Comparison of ENCODE assay signal across 8 mouse cellular contexts in genomic region chr12:110845131-110845880, GRCm38 (mm10). TPM values are rescaled to one million over a fixed set of nuclear protein-coding genes. Genes with fewer than 3 reads are reported as not detected.
A peak's percentile ranks its signal among the peaks of the same experiment; 100 is the strongest.
DNase-seq lines count a peak whose midpoint lies in the region; ATAC-seq and TF ChIP-seq lines count a peak whose summit lies in the region.

No protein-coding gene starts in this region.

- peak; percentile 8; the same call in 1 of the 2 replicates for ATAC-seq in cerebellum, adult (ENCODE audit: insufficient number of reproducible peaks, low FRiP score, low TSS enrichment)
- peak; percentile 77 for ATAC-seq in forebrain, embryonic 13.5 days
- peak; percentile 46; the same call in 1 of the 2 replicates for ATAC-seq in neural tube, embryonic 15.5 days (ENCODE audit: low FRiP score)

- H3K4me3 ChIP-seq in CH12.LX (replicated peaks in 1 of 3; ENCODE audit: low read depth in 2 of 3, low read length in 2 of 3, poor library complexity in 1 of 3) = peak overlapping the region; percentile 61 to 68 (median 64)
- H3K4me3 ChIP-seq in forebrain, embryonic 13.5 days = peak overlapping the region; percentile 43
- peak overlapping the region; percentile 41 for H3K4me3 ChIP-seq in neural tube, embryonic 15.5 days (replicated peaks)

- 1% methylated on average over 36 of the region's 36 CpGs for WGBS in forebrain, embryonic 13.5 days
- under 1% methylated on average over 36 of the region's 36 CpGs for WGBS in neural tube, embryonic 15.5 days

- DNase-seq in CH12.LX (ENCODE audit: extremely low read depth) = peak; percentile 97
- peak; percentile 95 for DNase-seq in heart, postnatal 10 days
- peak; percentile 85 for DNase-seq in layer of hippocampus, adult 11-12 months (ENCODE audit: low spot score)
- DNase-seq in lung, adult 18-20 months = peak; percentile 94 to 96
- peak; percentile 45 to 58 for DNase-seq in thymus, adult 18-20 months

- peak overlapping the region; percentile 82 for H3K4me2 ChIP-seq in CH12.LX (ENCODE audit: insufficient read depth, low read depth, poor library complexity, severe bottlenecking)
- H3K4me2 ChIP-seq in forebrain, embryonic 13.5 days = peak overlapping the region; percentile 63
- H3K4me2 ChIP-seq in neural tube, embryonic 15.5 days = peak overlapping the region; percentile 65

- no peaks in the 10 kb centered on the region for H3K79me2 ChIP-seq in CH12.LX (replicated peaks; ENCODE audit: control insufficient read depth, extremely low read depth, insufficient read depth, poor library complexity, severe bottlenecking)

- H3K9ac ChIP-seq in CH12.LX (ENCODE audit: insufficient read depth, low read depth) = peak overlapping the region; percentile 66; the same call in 1 of the 2 replicates
- H3K9ac ChIP-seq in forebrain, embryonic 13.5 days = peak overlapping the region; percentile 53
- peak overlapping the region; percentile 24 for H3K9ac ChIP-seq in neural tube, embryonic 15.5 days (replicated peaks)

- intact Hi-C loops in heart, postnatal 10 days (cut with DNase I) = loop anchor here (2.0 to 10.0 kb wide), 3 partner anchors 107 to 181 kb away; no protein-coding TSS in a partner anchor

- no peak for TF ChIP-seq RAD21 in CH12.LX (IDR thresholded peaks at IDR 0.05; ENCODE audit: low read depth, low read length)

- TF ChIP-seq CTCF in CH12.LX (conservative IDR thresholded peaks at IDR 0.05 in 1 of 2, IDR thresholded peaks at IDR 0.05 in 1 of 2; ENCODE audit: low read depth in 2 of 2, low read length in 2 of 2) = no peak

- peaks cover 3 to 28% of the 10 kb centered on the region in 2 experiments; a peak in 2 of 4 replicates for H3K4me1 ChIP-seq in CH12.LX (ENCODE audit: control insufficient read depth in 1 of 2, insufficient read depth in 2 of 2)
- H3K4me1 ChIP-seq in forebrain, embryonic 13.5 days = peaks cover 29% of the 10 kb centered on the region
- peaks cover 29% of the 10 kb centered on the region for H3K4me1 ChIP-seq in neural tube, embryonic 15.5 days

- peak; percentile 44; the same call in 1 of the 2 replicates for TF ChIP-seq POLR2A in CH12.LX (IDR thresholded peaks at IDR 0.05; ENCODE audit: low read depth, low read length)

- H3K36me3 ChIP-seq in CH12.LX (replicated peaks in 1 of 2; ENCODE audit: control insufficient read depth in 1 of 2, insufficient read depth in 1 of 2, low read length in 1 of 2) = no peaks in the 10 kb centered on the region
- H3K36me3 ChIP-seq in forebrain, embryonic 13.5 days (ENCODE audit: poor library complexity, severe bottlenecking) = no peaks in the 10 kb centered on the region
- H3K36me3 ChIP-seq in neural tube, embryonic 15.5 days = no peaks in the 10 kb centered on the region

- dilution Hi-C loops in CH12.LX (cut with MboI; ENCODE audit: extremely low pct_ligation_motif_present, extremely low pct_unique_long_range_greater_than_20kb, low sequenced_read_pairs) = no loop called here

- no peaks in the 10 kb centered on the region for H3K27me3 ChIP-seq in CH12.LX (replicated peaks)
- H3K27me3 ChIP-seq in forebrain, embryonic 13.5 days = peaks cover 42% of the 10 kb centered on the region
- H3K27me3 ChIP-seq in neural tube, embryonic 15.5 days (replicated peaks) = peaks cover 32% of the 10 kb centered on the region

- H3K9me3 ChIP-seq in CH12.LX (replicated peaks; ENCODE audit: low read length) = no peaks in the 10 kb centered on the region
- no peaks in the 10 kb centered on the region for H3K9me3 ChIP-seq in forebrain, embryonic 13.5 days (replicated peaks)
- H3K9me3 ChIP-seq in neural tube, embryonic 15.5 days (replicated peaks) = no peaks in the 10 kb centered on the region

- TF ChIP-seq EP300 in CH12.LX (IDR thresholded peaks at IDR 0.05; ENCODE audit: low read length) = no peak

- H3K27ac ChIP-seq in CH12.LX (ENCODE audit: insufficient read depth, low read depth) = peak overlapping the region; percentile 40; the same call in 1 of the 2 replicates
- H3K27ac ChIP-seq in forebrain, embryonic 13.5 days = no peak overlapping the region
- H3K27ac ChIP-seq in neural tube, embryonic 15.5 days (replicated peaks) = peak overlapping the region; percentile 41; the same call in 1 of the 2 replicates

- in situ Hi-C loops in CH12.LX (cut with MboI; ENCODE audit: low pct_ligation_motif_present, low pct_unique_long_range_greater_than_20kb, low sequenced_read_pairs) = loop anchor here (10.0 kb wide), 1 partner anchor 111 kb away; the partner anchor contains the start of gene Wdr20

TF ChIP-seq in CH12.LX, 34 proteins besides CTCF, POLR2A, EP300 and RAD21:
- TF ChIP-seq ZMIZ1 (IDR thresholded peaks at IDR 0.05; ENCODE audit: low read depth, low read length) (no peak), JUN (IDR thresholded peaks at IDR 0.05; ENCODE audit: insufficient read depth, low read depth, low read length) (no peak), TCF12 (IDR thresholded peaks at IDR 0.05; ENCODE audit: low read depth, low read length) (0 out of 2 replicates have a peak, but pooled peaks have one; percentile 22), USF1 (IDR thresholded peaks at IDR 0.05; ENCODE audit: low read depth, low read length) (no peak), MXI1 (IDR thresholded peaks at IDR 0.05; ENCODE audit: low read depth, low read length) (no peak), ZC3H11A (IDR thresholded peaks at IDR 0.05; ENCODE audit: low read depth, low read length) (no peak), JUND (conservative IDR thresholded peaks at IDR 0.05; ENCODE audit: low read depth, low read length) (no peak), USF2 (conservative IDR thresholded peaks at IDR 0.05; ENCODE audit: low read depth, low read length) (no peak), RCOR1 (conservative IDR thresholded peaks at IDR 0.05; ENCODE audit: low read depth, low read length) (no peak), ELF1 (IDR thresholded peaks at IDR 0.05; ENCODE audit: low read depth, low read length) (peak; percentile 98), KAT2A (IDR thresholded peaks at IDR 0.05; ENCODE audit: insufficient replicate concordance, low read length) (peak; percentile 73; the same call in 1 of the 2 replicates), MEF2A (IDR thresholded peaks at IDR 0.05; ENCODE audit: borderline replicate concordance, low read depth, low read length) (0 out of 2 replicates have a peak, but pooled peaks have one; percentile 15), TBP (conservative IDR thresholded peaks at IDR 0.05; ENCODE audit: low read depth, low read length) (peak; percentile 99), POLR2AphosphoS2 (IDR thresholded peaks at IDR 0.05; ENCODE audit: low read depth, low read length) (no peak), MAZ (IDR thresholded peaks at IDR 0.05; ENCODE audit: low read depth, low read length) (0 out of 2 replicates have a peak, but pooled peaks have one; percentile 3), E2F4 (IDR thresholded peaks at IDR 0.05; ENCODE audit: insufficient replicate concordance, low read depth, low read length) (peak; percentile 70; the same call in 1 of the 2 replicates), SMC3 (IDR thresholded peaks at IDR 0.05; ENCODE audit: low read depth, low read length) (no peak), UBTF (IDR thresholded peaks at IDR 0.05; ENCODE audit: low read depth, low read length) (no peak), NELFE (IDR thresholded peaks at IDR 0.05; ENCODE audit: low read depth, low read length) (no peak), ETS1 (conservative IDR thresholded peaks at IDR 0.05; ENCODE audit: low read depth, low read length) (no peak), PAX5 (IDR thresholded peaks at IDR 0.05; ENCODE audit: low read length) (no peak), SIN3A (IDR thresholded peaks at IDR 0.05; ENCODE audit: low read length) (peak; percentile 15; the same call in 1 of the 2 replicates), CHD1 (IDR thresholded peaks at IDR 0.05; ENCODE audit: low read depth, low read length) (no peak), BHLHE40 (IDR thresholded peaks at IDR 0.05; ENCODE audit: low read depth, low read length) (no peak; the same call in 1 of the 2 replicates), MAFK (IDR thresholded peaks at IDR 0.05; ENCODE audit: insufficient replicate concordance, low read length) (peak; percentile 94), CHD2 (IDR thresholded peaks at IDR 0.05; ENCODE audit: low read length) (no peak), IRF4 (IDR thresholded peaks at IDR 0.05; ENCODE audit: low read depth, low read length) (no peak), NRF1 (IDR thresholded peaks at IDR 0.05; ENCODE audit: low read depth, low read length) (peak; percentile 71)
TF ChIP-seq in CH12.LX: peak in this region for 10.

RNA-seq across cellular contexts. Expression of gene Mok, which starts 4.6 kb away (rescaled TPM):
- total RNA-seq in CH12.LX (2012; rRNA removed) = 5.5 and 9.8 TPM in 2 replicates
- 5.8 and 7.1 TPM in 2 replicates for total RNA-seq in CH12.LX (2014; rRNA removed)
- polyA plus RNA-seq in CH12.LX (2012; ENCODE audit: insufficient read length, low read depth) = 9.1 and 11.0 TPM in 2 replicates
- polyA plus RNA-seq in forebrain, embryonic 13.5 days (2015; fragmentation: Nextera tagmentation; extraction: Ambion mirVana) = 11.6 and 13.1 TPM in 2 replicates
- under 1 TPM; 0.57 to 0.62 TPM for total RNA-seq in heart, postnatal 10 days (2021)
- polyA plus RNA-seq in neural tube, embryonic 15.5 days (2015; fragmentation: Nextera tagmentation; extraction: Ambion mirVana) = 10.8 and 12.3 TPM in 2 replicates

RNA-seq across cellular contexts. Expression of gene Zfp839, which starts 4.7 kb away (rescaled TPM):
- total RNA-seq in CH12.LX (2012; rRNA removed) (7.8 and 9.1 TPM in 2 replicates), CH12.LX (2014; rRNA removed) (3.7 and 3.8 TPM in 2 replicates)
- polyA plus RNA-seq in CH12.LX (2012; ENCODE audit: insufficient read length, low read depth) = 8.1 and 9.2 TPM in 2 replicates
- 3.0 and 3.6 TPM in 2 replicates for polyA plus RNA-seq in forebrain, embryonic 13.5 days (2015; fragmentation: Nextera tagmentation; extraction: Ambion mirVana)
- total RNA-seq in heart, postnatal 10 days (2021) = 1 to 10 TPM; 7.1 to 7.4 TPM
- 5.0 and 5.1 TPM in 2 replicates for polyA plus RNA-seq in neural tube, embryonic 15.5 days (2015; fragmentation: Nextera tagmentation; extraction: Ambion mirVana)

RNA-seq across cellular contexts. Expression of gene Cinp, which starts 43.6 kb away (rescaled TPM):
- total RNA-seq in CH12.LX (2012; rRNA removed) (135 and 161 TPM in 2 replicates), CH12.LX (2014; rRNA removed) (164 and 167 TPM in 2 replicates)
- polyA plus RNA-seq in CH12.LX (2012; ENCODE audit: insufficient read length, low read depth) = 114 and 131 TPM in 2 replicates
- polyA plus RNA-seq in forebrain, embryonic 13.5 days (2015; fragmentation: Nextera tagmentation; extraction: Ambion mirVana) = 70.9 and 76.6 TPM in 2 replicates
- total RNA-seq in heart, postnatal 10 days (2021) = 10 to 100 TPM; 37.0 to 43.9 TPM
- polyA plus RNA-seq in neural tube, embryonic 15.5 days (2015; fragmentation: Nextera tagmentation; extraction: Ambion mirVana) = 87.6 and 88.5 TPM in 2 replicates

RNA-seq across cellular contexts. Expression of gene Tecpr2, which starts 43.8 kb away (rescaled TPM):
- total RNA-seq in CH12.LX (2012; rRNA removed) = 6.7 and 7.5 TPM in 2 replicates
- total RNA-seq in CH12.LX (2014; rRNA removed) = 2.6 and 3.1 TPM in 2 replicates
- polyA plus RNA-seq in CH12.LX (2012; ENCODE audit: insufficient read length, low read depth) = 2.8 and 2.9 TPM in 2 replicates
- polyA plus RNA-seq in forebrain, embryonic 13.5 days (2015; fragmentation: Nextera tagmentation; extraction: Ambion mirVana) = 5.4 and 6.9 TPM in 2 replicates
- 1 to 10 TPM; 5.2 to 6.3 TPM for total RNA-seq in heart, postnatal 10 days (2021)
- polyA plus RNA-seq in neural tube, embryonic 15.5 days (2015; fragmentation: Nextera tagmentation; extraction: Ambion mirVana) = 6.2 TPM in 2 replicates

Comparison
In these comparisons a context has a peak if more than half of its experiments do, and no peak if none do; other contexts are left out.
1. ATAC-seq: peak in every context shown above with its lines; median percentile 77 in forebrain, embryonic 13.5 days; 46 in neural tube, embryonic 15.5 days; 8 in cerebellum, adult.